Mouse (Mus musculus): Measurements from ENCODE around the gene Sh3glb1.

Sh3glb1 gene

GRCm38 (mm10) chr3:144715033-144715432 lies 5.1 kb downstream of the Sh3glb1 start:
- DNase-seq (ENCODE audit: low read depth in 1 of 2, low spot score in 2 of 2), result no peak

DNA sequence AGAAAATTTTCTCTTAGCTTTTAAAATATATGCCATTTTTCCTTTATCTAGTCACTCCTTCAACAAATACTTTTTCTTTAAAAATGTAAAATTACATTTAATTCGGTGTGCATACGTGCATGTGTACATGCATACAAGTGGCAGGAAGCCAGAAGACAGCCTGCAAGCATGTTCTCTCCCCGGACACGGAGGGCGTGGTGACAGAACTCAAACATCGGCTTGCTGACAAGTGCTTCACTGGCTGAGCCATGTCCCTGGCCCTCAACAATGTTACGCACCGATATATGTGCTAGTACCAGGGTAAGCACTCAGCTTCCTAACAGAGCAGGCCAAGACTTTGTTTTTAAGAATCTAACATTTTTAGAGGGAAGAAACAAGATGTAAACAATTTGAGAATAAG lies 5.5 kb downstream of the Sh3glb1 start:
- DNase-seq (ENCODE audit: low read depth in 1 of 2, low spot score in 2 of 2), result no peak

GRCm38 (mm10) chr3:144714126-144714525 lies 6.0 kb downstream of the Sh3glb1 start:
- no peak for DNase-seq (ENCODE audit: low read depth in 1 of 2, low spot score in 2 of 2)

- DNase-seq (ENCODE audit: low read depth in 1 of 2, low spot score in 2 of 2), result no peak
These were observed 8.4 kb downstream of the Sh3glb1 start for GRCm38 (mm10) chr3:144711607-144712206.

GRCm38 (mm10) chr3:144708612-144709011 lies 11.5 kb downstream of the Sh3glb1 start:
- no peak for DNase-seq (ENCODE audit: low read depth in 1 of 2, low spot score in 2 of 2)

DNA sequence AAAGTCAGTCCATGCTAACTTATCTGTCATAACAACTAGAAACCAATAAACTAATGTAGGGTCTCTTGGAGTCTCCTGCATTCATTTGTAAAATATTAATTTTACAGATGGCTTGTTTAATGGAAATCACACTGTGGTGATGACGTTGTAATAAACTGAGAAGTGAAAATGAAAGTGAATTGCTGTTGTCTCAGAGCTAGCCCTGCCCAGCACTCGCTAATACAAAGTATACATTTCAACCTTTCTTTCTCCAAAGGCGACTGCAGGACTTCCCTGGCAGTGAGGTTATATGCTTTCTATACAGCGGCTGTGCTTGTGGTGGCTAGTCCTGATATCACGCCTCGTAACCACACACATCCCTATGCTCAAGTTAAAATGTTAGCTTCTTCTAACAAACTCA lies 16.2 kb downstream of the Sh3glb1 start:
- DNase-seq (ENCODE audit: low read depth in 1 of 2, low spot score in 2 of 2), result no peak

GRCm38 (mm10) chr3:144698790-144699433 lies 21.2 kb downstream of the Sh3glb1 start:
- DNase-seq (ENCODE audit: low read depth in 1 of 2, low spot score in 2 of 2), result no peak

GRCm38 (mm10) chr3:144697942-144698341 lies 22.2 kb downstream of the Sh3glb1 start:
- no peak for DNase-seq (ENCODE audit: low read depth in 1 of 2, low spot score in 2 of 2)

GRCm38 (mm10) chr3:144697154-144697553 lies 23.0 kb downstream of the Sh3glb1 start:
- no peak for DNase-seq (ENCODE audit: low read depth in 1 of 2, low spot score in 2 of 2)

GRCm38 (mm10) chr3:144694941-144695340 lies 25.2 kb downstream of the Sh3glb1 start:
- DNase-seq (ENCODE audit: low read depth in 1 of 2, low spot score in 2 of 2), result no peak

DNA sequence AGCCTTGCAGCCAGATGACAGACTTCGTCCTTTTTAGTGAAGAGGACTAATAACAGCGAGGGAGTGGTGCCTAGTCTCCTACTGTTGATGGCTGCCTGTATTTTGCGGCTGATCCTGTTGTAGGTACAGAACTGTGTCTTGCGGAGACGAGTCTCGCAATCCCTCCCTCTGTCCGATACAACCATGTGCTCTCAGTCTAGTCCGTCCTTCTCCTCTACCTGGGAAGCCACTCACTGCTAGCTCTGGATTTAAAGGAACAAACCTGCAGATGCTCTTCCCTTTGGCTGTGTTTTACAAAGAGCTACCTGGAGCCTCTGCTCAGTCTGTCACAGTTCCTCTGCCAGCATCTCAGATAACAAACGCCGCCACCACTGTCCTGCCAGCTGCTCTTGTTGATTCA lies 26.1 kb downstream of the Sh3glb1 start:
- DNase-seq (ENCODE audit: low read depth in 1 of 2, low spot score in 2 of 2), result no peak

- DNase-seq (ENCODE audit: low read depth in 1 of 2, low spot score in 2 of 2), result no peak
These were observed 28.1 kb downstream of the Sh3glb1 start for GRCm38 (mm10) chr3:144692052-144692451.

DNA sequence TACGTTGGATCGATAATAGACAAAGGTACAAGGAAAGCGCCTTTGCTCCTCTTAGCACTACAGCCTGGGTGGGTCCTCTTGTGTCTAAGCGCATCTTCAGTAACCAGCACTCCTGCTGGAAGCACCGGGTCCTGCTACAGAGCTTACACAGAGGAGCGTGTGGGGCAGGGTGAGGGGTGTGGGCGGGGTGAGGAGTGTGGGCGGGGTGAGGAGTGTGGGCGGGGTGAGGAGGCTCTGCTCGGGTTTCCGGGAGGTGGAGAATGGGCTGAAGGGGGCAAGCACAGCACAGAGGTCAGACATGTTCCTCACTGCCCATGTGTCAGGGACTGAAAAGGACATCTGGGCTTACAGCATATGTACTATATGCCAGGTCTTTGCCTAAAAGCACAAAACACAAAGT lies 30.9 kb downstream of the Sh3glb1 start:
- DNase-seq (ENCODE audit: low read depth in 1 of 2, low spot score in 2 of 2), result no peak

DNA sequence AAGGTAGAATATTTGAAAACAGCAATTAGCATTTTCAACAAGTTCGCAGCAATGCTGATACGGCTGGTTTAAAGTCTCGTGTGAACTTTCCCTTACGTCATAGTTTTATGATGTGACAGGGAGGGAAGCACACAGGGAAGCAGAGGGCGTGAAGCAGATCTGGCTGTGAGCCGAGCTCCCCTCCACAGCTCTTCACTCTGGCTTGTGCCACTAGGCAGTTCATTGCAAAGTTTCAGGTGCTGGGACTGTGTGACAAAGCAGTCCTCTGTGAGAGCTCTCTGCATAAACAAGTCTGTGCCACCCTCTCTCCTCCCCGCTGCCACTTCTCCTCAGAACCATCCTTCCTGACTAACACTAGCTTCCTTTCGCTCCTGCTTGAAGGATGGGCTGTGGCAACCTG lies 31.9 kb downstream of the Sh3glb1 start:
- DNase-seq (ENCODE audit: low read depth in 1 of 2, low spot score in 2 of 2), result no peak

GRCm38 (mm10) chr3:144687618-144688017 lies 32.5 kb downstream of the Sh3glb1 start:
- DNase-seq (ENCODE audit: low read depth in 1 of 2, low spot score in 2 of 2), result no peak

GRCm38 (mm10) chr3:144686146-144686545 lies 34.0 kb downstream of the Sh3glb1 start:
- DNase-seq (ENCODE audit: low read depth in 1 of 2, low spot score in 2 of 2), result no peak

GRCm38 (mm10) chr3:144683136-144683814 lies 36.9 kb downstream of the Sh3glb1 start:
- DNase-seq (ENCODE audit: low read depth in 1 of 2, low spot score in 2 of 2), result no peak

DNA sequence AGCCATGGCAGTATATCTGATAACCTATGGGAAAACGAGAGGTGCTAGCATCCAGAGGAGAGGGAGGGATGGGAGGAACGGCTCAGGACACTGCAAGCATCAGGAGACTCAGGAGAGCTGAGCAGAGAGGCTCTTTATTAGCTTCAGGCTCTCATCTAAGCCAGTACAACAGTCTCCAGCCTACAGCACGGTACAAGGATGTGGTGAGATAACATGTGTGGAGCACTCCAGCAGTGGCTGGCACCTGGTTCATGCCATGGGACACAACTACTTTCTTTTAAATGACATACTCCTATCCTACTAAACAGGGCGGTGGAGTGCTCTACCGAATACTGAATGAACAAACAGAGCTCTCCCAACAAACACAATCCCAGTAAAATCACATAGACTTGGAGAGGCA lies 38.6 kb downstream of the Sh3glb1 start:
- DNase-seq (ENCODE audit: low read depth in 1 of 2, low spot score in 2 of 2), result no peak

DNA sequence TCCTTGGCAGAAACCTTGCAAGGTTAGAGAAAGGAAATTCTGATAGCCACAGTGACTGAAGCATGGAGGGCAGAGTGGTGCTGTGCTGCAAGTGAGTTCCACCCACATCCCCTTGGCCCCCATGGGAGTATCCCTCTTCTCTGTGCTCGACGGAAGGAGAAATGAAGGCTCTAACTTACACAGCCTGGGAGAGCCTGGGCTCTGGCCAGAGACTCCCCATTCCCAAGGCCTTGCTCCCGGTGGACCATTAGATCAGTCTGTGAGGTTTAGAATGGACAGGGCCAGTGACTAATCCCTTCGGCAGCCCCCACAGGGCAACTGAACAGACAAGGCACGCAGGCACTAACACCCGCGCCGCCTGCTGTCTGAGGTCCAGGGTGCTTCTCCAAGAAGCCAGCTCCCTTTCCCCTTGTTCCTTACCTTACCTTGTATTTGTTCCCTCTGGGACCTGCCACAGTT lies 40.4 kb downstream of the Sh3glb1 start:
- DNase-seq (ENCODE audit: low read depth in 1 of 2, low spot score in 2 of 2), result no peak

GRCm38 (mm10) chr3:144679137-144679536 lies 41.0 kb downstream of the Sh3glb1 start:
- no peak for DNase-seq (ENCODE audit: low read depth in 1 of 2, low spot score in 2 of 2)

- DNase-seq (ENCODE audit: low read depth in 1 of 2, low spot score in 2 of 2), result no peak
These were observed 42.4 kb downstream of the Sh3glb1 start for GRCm38 (mm10) chr3:144677751-144678150.

- DNase-seq (ENCODE audit: low read depth in 1 of 2, low spot score in 2 of 2), result no peak
These were observed 43.9 kb downstream of the Sh3glb1 start for GRCm38 (mm10) chr3:144676249-144676648.

Measured in monocyte, adult 2 months (primary cell).